ENCODE assay signal across 15 mouse cellular contexts in genomic region chr8:94518331-94518730, GRCm38 (mm10).
"Had no signal": no experiment of that assay in that cellular context is flagged by ENCODE, and none has a peak within 500 bp of the region (broad histone marks: within the 10 kb centered on the region; RNA-seq: fewer than 3 reads in every experiment).

No protein-coding gene starts in this region.

- DNase-seq: kidney, postnatal 14 days; lung, adult 2 months; lung, postnatal 36 days; midbrain, embryonic 14.5 days; spleen, adult 18-20 months; thymus, adult 2 months; thymus, postnatal 25 days had no signal

- H3K9ac ChIP-seq: liver, embryonic 15.5 days; neural tube, embryonic 15.5 days had no signal

- H3K9me3 ChIP-seq: limb, embryonic 10.5 days; liver, embryonic 15.5 days; midbrain, embryonic 10.5 days; neural tube, embryonic 15.5 days had no signal

- ATAC-seq: lung, postnatal 0 days had no signal

- H3K4me2 ChIP-seq: liver, embryonic 11.5 days; liver, embryonic 15.5 days; neural tube, embryonic 15.5 days had no signal

- H3K27ac ChIP-seq: left cerebral cortex, adult 2 months; limb, embryonic 10.5 days; liver, embryonic 15.5 days; midbrain, embryonic 10.5 days; neural tube, embryonic 15.5 days had no signal

- H3K4me1 ChIP-seq: limb, embryonic 10.5 days; neural tube, embryonic 15.5 days had no signal

- H3K27me3 ChIP-seq: neural tube, embryonic 15.5 days had no signal

- H3K4me3 ChIP-seq: left cerebral cortex, adult 2 months; limb, embryonic 10.5 days; liver, embryonic 15.5 days; midbrain, embryonic 10.5 days; myocyte; neural tube, embryonic 15.5 days had no signal

- H3K36me3 ChIP-seq: limb, embryonic 10.5 days; liver, embryonic 15.5 days; midbrain, embryonic 10.5 days; neural tube, embryonic 15.5 days had no signal
